Mouse (Mus musculus) embryonic fibroblast, embryonic 13.5 days (primary cell): ENCODE data around the gene Emx2.

ENCODE experiments used
- CTCF ChIP-seq: IDR thresholded peaks from 2 replicates; pipeline ENCODE4 v1.5.1; 2011; ENCODE audit warnings: mild to moderate bottlenecking, control low read depth, low read length, moderate library complexity, borderline replicate concordance; ENCODE audit not compliant: insufficient read depth
- POLR2A ChIP-seq: IDR thresholded peaks from 2 replicates; pipeline ENCODE4 v1.6.1; 2011; ENCODE audit warnings: low read depth, mild to moderate bottlenecking, control low read depth, low read length, moderate library complexity

DNA sequence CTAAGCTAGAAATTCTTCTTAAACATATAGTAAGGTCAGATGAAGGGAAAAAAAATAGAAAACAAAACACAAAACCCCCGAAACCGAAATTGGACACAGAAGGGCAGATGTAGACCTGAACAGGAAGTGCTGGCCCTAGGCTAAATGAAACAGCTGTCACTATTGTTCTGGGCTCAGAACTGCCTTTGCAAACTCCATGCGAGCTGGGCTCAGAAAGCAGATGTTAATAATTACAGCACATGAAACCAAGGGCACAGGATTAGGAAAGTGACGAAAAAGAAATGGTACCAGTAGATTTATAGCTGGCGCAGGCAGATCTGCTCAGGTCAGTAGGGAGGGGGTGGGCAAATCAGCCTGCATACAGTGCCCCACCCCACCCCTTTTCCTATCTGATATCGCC, 34.5 kb upstream of the Emx2 start:
- TF ChIP-seq CTCF (no peak), POLR2A (no peak)
